Mouse (Mus musculus) midbrain, embryonic 15.5 days (tissue): ENCODE data around the gene Rpa1. TPM values are rescaled to one million over a fixed set of nuclear protein-coding genes. Genes with fewer than 3 reads are reported as not detected.
A peak's percentile ranks its signal among the peaks of the same experiment; 100 is the strongest.
"Not testable (repeated sequence)": the region's sequence is repeated elsewhere in the genome, so short reads cannot be mapped to it uniquely, and the experiment has no call there.

Experiments
- ATAC-seq: fragments of 200-750 bp; cut with Nextera tagmentation; replicated peaks from 2 replicates; pipeline ENCODE4 v1.8.0; 2017; ENCODE audit warnings: moderate TSS enrichment
- H3K27ac ChIP-seq: fragments of 300-500 bp; sonication (generic); 2 replicates; pipeline ENCODE4 v1.5.1; 2015; ENCODE audit warnings: mild to moderate bottlenecking, inconsistent platforms
- H3K27me3 ChIP-seq: fragments of 300-500 bp; sonication (generic); replicated peaks from 2 replicates; pipeline ENCODE4 v1.6.1; 2015; ENCODE audit warnings: inconsistent platforms
- H3K36me3 ChIP-seq: fragments of 300-500 bp; sonication (generic); replicated peaks from 2 replicates; pipeline ENCODE4 v1.6.1; 2015; ENCODE audit warnings: inconsistent platforms
- H3K4me1 ChIP-seq: fragments of 300-500 bp; sonication (generic); 2 replicates; pipeline ENCODE4 v1.6.1; 2015; ENCODE audit warnings: inconsistent platforms
- H3K4me2 ChIP-seq: fragments of 300-500 bp; sonication (generic); 2 replicates; pipeline ENCODE4 v1.6.1; 2015; ENCODE audit warnings: inconsistent platforms, mild to moderate bottlenecking, moderate library complexity
- H3K4me3 ChIP-seq: fragments of 300-500 bp; sonication (generic); 2 replicates; pipeline ENCODE4 v1.5.1; 2015; ENCODE audit warnings: mild to moderate bottlenecking, inconsistent platforms
- H3K9ac ChIP-seq: fragments of 300-500 bp; sonication (generic); 2 replicates; pipeline ENCODE4 v1.6.1; 2015; ENCODE audit warnings: mild to moderate bottlenecking, inconsistent platforms
- H3K9me3 ChIP-seq: fragments of 300-500 bp; sonication (generic); 2 replicates; pipeline ENCODE4 v1.6.1; 2016; ENCODE audit warnings: inconsistent platforms
- WGBS: fragments of 180-500 bp; shearing (Covaris S2); methylation state at CpG from one replicate; pipeline ENCODE4 v1.1.7; 2015; ENCODE audit warnings: mixed read lengths; 5-methylcytosine and 5-hydroxymethylcytosine counted together
- polyA plus RNA-seq: library from polyadenylated mRNA; unstranded; fragments of >200 nt; fragmentation: Nextera tagmentation; extraction: Ambion mirVana; gene quantifications from 2 replicates; pipeline ENCODE4 v1.2.1, GENCODE M21; 2015

Gene Rpa1
- polyA plus RNA-seq, 1 experiment from 2014 or later, result 49.6 TPM

DNA sequence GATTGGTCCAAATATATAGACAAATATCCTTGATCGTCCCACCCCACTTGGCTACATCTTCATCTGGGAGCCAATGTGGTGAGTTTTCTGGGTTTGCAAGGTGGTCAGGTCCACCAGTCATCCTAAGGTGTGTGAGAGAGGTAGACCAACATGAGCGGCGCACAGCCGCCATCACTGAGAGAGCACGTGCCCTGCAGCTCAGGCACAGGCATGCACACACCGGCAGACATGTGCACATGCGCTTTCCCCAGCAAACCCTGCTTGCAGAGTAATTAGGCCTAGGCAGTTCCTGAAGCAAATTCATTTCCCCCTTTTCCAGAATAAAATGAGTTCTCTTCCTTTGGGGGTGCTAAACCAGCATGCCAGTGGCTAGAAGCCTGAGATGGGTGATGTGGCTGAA is 55.8 kb downstream of the Rpa1 start:
- Histone ChIP-seq H3K4me3 (no peak overlapping the region), H3K27me3 (no peaks in the 10 kb centered on the region), H3K4me1 (peaks cover 53% of the 10 kb centered on the region), H3K9me3 (no peaks in the 10 kb centered on the region), H3K36me3 (no peaks in the 10 kb centered on the region), H3K27ac (peak overlapping the region; percentile 72), H3K4me2 (no peak overlapping the region), H3K9ac (0 out of 2 replicates have a peak overlapping the region, but pooled peaks have one; percentile 3)
- ATAC-seq, result peak; percentile 55; the same call in 1 of the 2 replicates
- 64% methylated on average over 7 of the region's 7 CpGs for WGBS

DNA sequence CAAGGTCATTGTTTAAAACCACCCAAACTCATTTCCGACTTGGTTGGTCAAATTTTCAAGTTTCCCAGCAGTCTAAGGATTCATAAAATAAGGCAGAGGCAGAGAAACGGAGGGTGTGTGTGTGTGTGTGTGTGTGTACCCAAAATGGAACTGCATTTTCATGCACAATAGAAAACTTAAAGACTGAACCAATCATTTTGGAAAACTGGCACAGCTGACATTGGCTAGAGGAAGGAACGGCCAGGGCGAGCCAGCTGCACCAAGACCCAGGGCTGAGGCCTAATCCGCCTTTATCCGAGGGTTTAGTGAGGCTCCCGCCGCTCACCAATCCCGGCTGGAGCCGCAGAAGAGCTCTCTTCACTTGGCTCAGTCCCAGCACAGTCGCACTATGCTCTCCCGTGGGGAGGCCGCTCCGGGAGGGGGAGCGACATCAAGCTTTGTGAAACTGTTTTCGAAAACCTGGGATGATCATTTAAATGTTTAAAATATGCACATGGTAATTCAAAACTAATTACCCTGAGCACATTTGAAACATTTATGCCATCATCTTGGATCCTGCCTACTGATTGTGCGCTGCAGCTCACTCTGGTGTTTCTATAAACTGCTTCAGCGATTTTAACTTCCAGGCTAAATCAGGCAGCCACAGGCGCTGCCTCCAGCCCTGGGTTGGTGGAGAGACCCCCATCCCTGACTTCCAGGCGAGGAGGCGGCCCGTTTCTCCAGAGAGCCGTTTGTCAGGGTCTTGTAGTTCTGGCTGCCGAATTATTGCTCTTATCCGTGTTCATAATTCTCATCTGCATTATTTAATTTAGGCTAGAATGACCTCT is 56.5 kb downstream of the Rpa1 start:
- no peaks in the 10 kb centered on the region for H3K27me3 ChIP-seq
- peak; percentile 69 for ATAC-seq
- H3K4me1 ChIP-seq, result peaks cover 53% of the 10 kb centered on the region
- H3K4me2 ChIP-seq, result peak overlapping the region; percentile 32
- H3K36me3 ChIP-seq, result no peaks in the 10 kb centered on the region
- H3K9ac ChIP-seq, result no peak overlapping the region; the same call in 1 of the 2 replicates
- 6% methylated on average over 25 of the region's 25 CpGs for WGBS
- H3K9me3 ChIP-seq, result no peaks in the 10 kb centered on the region
- H3K4me3 ChIP-seq, result no peak overlapping the region
- peak overlapping the region; percentile 72 for H3K27ac ChIP-seq

DNA sequence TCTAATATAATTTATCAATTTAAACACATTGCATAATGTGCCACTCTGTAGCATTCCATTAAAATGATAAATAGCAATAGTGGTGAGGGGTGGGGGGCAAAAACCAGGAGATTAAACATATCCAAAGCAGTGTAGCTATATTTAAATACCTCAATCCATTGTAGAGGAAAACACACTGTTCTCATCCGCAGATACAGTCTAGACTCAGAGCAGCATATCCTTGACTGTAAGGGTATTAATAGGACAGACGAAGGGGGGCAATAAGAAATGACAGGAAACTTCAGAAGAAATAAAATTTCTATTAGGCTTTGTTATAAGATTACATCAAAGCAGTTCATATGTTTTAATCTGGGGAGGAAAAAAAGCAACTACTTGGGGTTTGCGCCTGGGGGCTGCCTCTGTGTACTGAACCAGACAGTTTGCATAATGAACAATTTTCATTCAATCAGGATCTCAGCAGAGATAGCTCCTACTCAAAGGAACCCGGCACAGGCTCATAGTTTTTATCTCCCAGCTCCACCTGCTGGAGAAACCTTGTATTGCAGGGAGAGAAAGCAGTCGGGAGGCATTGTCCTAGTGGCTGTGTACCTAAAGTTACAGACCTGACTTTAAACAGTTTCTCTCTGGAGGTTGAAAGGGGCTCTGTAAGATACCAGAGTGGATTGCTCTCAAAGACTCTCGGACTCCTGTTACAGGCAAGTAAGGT is 57.4 kb downstream of the Rpa1 start:
- H3K27me3 ChIP-seq, result no peaks in the 10 kb centered on the region
- ATAC-seq, result peak; percentile 69
- peaks cover 53% of the 10 kb centered on the region for H3K4me1 ChIP-seq
- no peaks in the 10 kb centered on the region for H3K36me3 ChIP-seq
- H3K9ac ChIP-seq, result no peak overlapping the region
- WGBS, result 11% methylated on average over 6 of the region's 6 CpGs
- no peaks in the 10 kb centered on the region for H3K9me3 ChIP-seq
- peak overlapping the region; percentile 32 for H3K4me2 ChIP-seq
- no peak overlapping the region for H3K4me3 ChIP-seq
- peak overlapping the region; percentile 72 for H3K27ac ChIP-seq

DNA sequence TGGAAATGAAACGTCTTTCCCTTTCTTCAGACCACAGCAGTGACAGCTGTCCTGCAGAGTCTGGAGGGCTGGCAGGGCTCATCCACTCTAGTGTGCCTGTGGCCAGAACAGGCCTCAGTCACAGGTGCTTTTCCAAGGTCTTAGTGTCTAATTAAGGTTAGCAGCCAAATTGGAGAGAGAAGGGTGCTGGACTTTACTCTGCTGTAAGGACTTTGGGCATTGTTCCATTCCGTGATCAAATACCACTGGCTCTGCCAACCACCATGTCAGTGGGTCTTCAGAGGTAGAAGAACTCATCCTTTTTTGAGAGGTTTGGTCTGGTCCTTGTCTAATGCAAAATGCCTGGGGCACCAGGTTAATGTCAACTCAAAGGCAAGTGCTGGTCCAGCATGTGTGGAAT is 59.0 kb downstream of the Rpa1 start:
- ATAC-seq, result no peak
- Histone ChIP-seq H3K9ac (no peak overlapping the region), H3K4me1 (peaks cover 44% of the 10 kb centered on the region), H3K9me3 (no peaks in the 10 kb centered on the region), H3K36me3 (no peaks in the 10 kb centered on the region), H3K4me3 (no peak overlapping the region), H3K27me3 (no peaks in the 10 kb centered on the region), H3K4me2 (no peak overlapping the region), H3K27ac (no peak overlapping the region)
- WGBS, result 67% methylated on average over 2 of the region's 2 CpGs

DNA sequence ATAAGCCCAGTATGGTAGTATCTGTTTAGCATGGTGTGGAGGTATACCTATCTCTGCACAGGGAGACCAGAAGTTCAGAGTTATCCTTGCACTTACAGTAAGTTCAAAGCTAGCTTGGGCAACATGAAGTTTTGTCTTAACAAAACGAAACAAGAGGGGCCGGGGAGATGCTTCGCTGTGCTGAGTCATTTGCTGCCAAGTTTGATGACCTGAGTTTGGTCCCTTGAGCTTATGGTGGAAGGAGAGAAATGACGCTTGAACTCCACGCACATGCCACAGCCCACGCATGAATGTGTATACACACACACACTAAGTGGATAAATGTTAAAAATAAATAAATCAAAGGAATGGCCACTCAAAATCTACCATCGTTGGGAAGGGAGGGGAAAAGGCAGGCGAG is 59.6 kb downstream of the Rpa1 start:
- ATAC-seq, result no peak
- WGBS, result 95% methylated on average over 8 of the region's 8 CpGs
- Histone ChIP-seq H3K9ac (no peak overlapping the region), H3K36me3 (no peaks in the 10 kb centered on the region), H3K27ac (no peak overlapping the region), H3K27me3 (no peaks in the 10 kb centered on the region), H3K4me1 (peaks cover 38% of the 10 kb centered on the region), H3K4me2 (no peak overlapping the region), H3K9me3 (no peaks in the 10 kb centered on the region), H3K4me3 (no peak overlapping the region)

DNA sequence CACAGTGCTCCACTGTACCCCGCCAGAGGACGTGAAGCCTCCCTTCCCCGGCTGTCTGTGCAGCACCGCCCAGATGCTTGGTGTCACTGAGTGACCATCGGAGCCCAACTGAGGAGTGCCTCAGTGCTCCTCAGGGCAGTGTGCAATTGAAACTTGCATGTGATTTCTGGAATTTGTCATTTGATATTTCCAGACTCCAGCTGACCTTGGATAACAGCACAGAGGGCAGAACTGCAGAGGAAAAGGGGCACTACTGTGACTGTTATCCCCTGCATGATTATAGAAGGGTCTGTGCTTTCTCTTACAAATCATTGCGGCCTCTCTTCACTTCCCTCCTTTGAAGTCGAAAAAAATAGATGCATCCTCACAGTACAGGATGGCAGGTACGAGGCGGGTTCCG is 60.2 kb downstream of the Rpa1 start:
- Histone ChIP-seq H3K4me1 (peaks cover 35% of the 10 kb centered on the region), H3K9me3 (no peaks in the 10 kb centered on the region), H3K4me2 (no peak overlapping the region), H3K27ac (no peak overlapping the region), H3K36me3 (no peaks in the 10 kb centered on the region), H3K9ac (no peak overlapping the region), H3K27me3 (no peaks in the 10 kb centered on the region), H3K4me3 (no peak overlapping the region)
- ATAC-seq, result no peak
- 74% methylated on average over 10 of the region's 10 CpGs for WGBS

DNA sequence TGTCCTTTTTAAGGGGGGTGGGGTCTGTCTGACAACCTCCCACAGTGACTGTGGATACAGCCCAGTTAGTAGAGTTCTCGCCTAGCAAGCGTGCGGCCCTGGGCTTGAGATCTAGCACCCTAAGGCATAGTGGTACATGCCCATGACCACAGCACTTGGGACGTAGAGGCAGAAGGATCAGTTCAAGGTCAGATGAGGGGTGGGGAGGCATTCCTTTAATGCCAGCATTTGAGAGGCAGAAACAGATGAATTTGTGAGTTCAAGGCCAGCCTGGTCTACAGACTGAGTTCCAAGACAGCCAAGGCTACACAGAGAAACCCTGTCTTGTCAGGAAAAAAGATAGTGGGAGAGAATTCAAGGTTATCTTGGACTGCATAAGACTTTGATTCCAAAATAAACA is 61.3 kb downstream of the Rpa1 start:
- WGBS, result 87% methylated on average over 4 of the region's 4 CpGs

DNA sequence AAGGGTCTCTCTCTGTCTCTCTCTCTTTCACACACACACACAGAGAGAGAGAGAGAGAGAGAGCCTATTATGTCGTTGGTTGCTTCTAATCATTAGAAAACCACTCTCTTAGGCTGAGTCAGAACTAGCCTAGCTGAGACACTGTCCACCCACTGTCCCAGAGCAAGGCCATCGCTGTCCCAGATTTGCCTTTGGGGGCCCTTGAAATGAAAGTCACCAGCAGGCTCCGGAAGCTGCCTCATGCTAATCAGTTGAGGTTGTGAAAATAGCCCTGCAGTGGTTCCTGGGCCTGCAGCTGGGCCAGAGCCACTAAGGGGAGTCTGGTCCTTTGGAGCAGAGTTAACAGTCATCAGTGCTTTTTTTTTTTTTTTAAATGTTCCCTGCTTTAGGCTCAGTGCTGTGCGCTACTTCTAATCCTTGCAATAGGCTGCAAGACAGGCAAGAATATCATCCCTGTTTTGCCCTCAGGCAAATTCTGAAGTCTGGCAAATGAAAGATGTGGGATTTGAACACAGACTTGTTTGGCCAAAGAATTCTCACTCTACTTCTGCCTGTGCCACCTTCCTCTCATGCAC is 62.1 kb downstream of the Rpa1 start:
- H3K36me3 ChIP-seq, result no peaks in the 10 kb centered on the region
- no peaks in the 10 kb centered on the region for H3K27me3 ChIP-seq
- no peak overlapping the region for H3K9ac ChIP-seq
- peaks cover 35% of the 10 kb centered on the region for H3K4me1 ChIP-seq
- no peak overlapping the region for H3K4me2 ChIP-seq
- no peak overlapping the region for H3K4me3 ChIP-seq
- WGBS, result 51% methylated on average over 4 of the region's 4 CpGs
- no peak overlapping the region for H3K27ac ChIP-seq
- H3K9me3 ChIP-seq, result no peaks in the 10 kb centered on the region
- no peak for ATAC-seq

More for the DNA sequence above, 61.3 kb downstream of the Rpa1 start:
- no peaks in the 10 kb centered on the region for H3K9me3 ChIP-seq
- no peak overlapping the region for H3K4me3 ChIP-seq
- no peak overlapping the region for H3K27ac ChIP-seq
- no peak overlapping the region for H3K4me2 ChIP-seq
- ATAC-seq, result no peak
- H3K9ac ChIP-seq, result no peak overlapping the region
- no peaks in the 10 kb centered on the region for H3K27me3 ChIP-seq
- peaks cover 35% of the 10 kb centered on the region for H3K4me1 ChIP-seq
- H3K36me3 ChIP-seq, result no peaks in the 10 kb centered on the region

DNA sequence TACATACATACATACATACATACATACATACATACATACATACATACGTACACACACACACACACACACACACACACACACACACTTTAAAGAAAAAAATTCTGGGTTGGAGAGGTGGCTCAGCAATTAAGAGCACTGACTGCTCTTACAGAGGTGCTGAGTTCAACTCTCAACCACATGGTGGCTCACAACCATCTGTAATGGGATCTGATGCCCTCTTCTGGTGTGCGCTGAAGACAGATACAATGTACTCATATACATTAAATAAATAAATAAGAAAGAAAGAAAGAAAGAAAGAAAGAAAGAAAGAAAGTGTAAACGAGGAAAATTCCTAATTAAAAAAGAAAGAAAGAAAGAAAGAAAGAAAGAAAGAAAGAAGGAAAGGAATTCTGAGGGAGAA is 64.3 kb downstream of the Rpa1 start:
- H3K9ac ChIP-seq, H3K27ac ChIP-seq, ATAC-seq, H3K4me2 ChIP-seq, H3K4me3 ChIP-seq, H3K9me3 ChIP-seq, H3K27me3 ChIP-seq, H3K36me3 ChIP-seq: not testable (repeated sequence)
- WGBS, result 67% methylated on average over 3 of the region's 3 CpGs
- peaks cover 44% of the 10 kb centered on the region for H3K4me1 ChIP-seq

DNA sequence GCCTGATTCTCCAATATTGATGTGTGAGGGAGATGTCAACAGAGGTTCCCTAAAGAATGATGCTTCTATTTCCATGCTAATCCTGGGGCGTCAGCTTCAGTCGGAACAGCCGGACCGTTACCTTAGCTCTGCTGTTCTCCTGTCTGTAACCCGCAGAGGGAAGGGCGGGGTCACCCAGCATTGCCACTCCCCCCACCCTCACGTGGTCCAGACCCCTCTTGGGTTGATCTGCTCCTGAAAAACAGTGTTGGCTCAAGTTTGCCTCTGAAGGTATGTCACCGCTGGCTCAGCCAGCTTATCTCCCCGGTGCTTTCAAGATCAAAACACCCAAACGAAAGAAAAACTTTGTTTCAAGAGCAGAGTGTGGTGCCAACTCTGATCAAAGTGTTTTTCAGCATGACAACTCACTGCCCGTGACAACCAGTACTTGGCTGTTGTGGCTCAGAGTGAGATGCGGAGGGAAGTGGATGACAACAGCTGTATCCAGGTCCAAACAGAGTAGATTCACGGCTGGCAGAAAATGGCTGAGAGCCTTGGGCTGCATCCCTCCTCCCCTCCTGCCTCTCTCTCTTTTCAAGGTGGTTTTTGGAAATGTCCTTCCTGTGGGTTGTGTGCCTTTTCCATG is 65.5 kb downstream of the Rpa1 start:
- peak overlapping the region; percentile 43 for H3K4me2 ChIP-seq
- no peak for ATAC-seq
- H3K36me3 ChIP-seq, result no peaks in the 10 kb centered on the region
- peaks cover 52% of the 10 kb centered on the region for H3K4me1 ChIP-seq
- no peak overlapping the region for H3K9ac ChIP-seq
- no peak overlapping the region for H3K27ac ChIP-seq
- no peaks in the 10 kb centered on the region for H3K9me3 ChIP-seq
- no peaks in the 10 kb centered on the region for H3K27me3 ChIP-seq
- no peak overlapping the region for H3K4me3 ChIP-seq
- WGBS, result 14% methylated on average over 13 of the region's 13 CpGs

DNA sequence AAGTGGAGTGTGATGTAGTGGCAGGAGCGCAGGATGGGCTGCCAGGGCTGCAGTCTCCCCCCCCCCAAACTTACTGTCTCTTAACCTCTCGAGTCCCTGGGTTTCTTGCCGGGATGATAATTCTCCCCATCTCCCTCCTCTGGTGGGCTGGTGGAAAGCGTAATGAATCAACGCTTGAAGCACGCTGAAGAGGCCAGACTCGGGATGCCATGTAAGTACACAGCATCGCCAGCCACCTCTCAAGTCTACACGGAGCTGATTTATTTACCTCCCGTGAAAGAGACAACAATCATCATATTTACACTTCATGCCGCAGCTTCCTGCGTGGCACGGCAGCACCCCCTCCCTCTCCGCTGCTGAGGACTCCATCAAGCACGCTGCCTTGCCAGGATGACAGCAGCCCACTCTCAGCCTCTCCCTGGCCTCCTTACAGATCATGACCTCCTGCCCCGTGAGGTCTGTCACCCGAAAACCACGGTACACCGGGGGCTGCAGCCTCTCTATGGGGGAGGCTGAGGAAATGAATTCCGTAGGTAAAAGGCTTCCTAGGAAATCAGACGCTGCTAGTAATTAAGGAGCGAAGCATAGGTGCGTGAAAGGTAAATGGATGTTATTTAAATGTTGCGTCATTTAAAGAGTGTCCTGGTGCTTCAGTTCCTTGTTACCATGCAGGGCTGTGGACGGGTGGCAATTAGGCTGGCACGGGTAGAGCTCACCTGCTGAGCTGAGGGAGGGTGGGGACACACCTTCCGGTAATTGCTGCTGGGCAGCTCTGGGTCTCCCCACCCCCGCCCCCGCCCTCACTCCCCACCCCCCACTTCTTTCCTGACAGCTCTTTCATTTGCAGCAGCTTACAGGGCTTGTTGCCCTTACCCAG is 66.5 kb downstream of the Rpa1 start:
- H3K4me2 ChIP-seq, result peak overlapping the region; percentile 43
- no peaks in the 10 kb centered on the region for H3K36me3 ChIP-seq
- no peak overlapping the region for H3K4me3 ChIP-seq
- H3K27ac ChIP-seq, result peak overlapping the region; percentile 35
- H3K4me1 ChIP-seq, result peaks cover 52% of the 10 kb centered on the region
- ATAC-seq, result peak; percentile 59; the same call in 1 of the 2 replicates
- no peaks in the 10 kb centered on the region for H3K9me3 ChIP-seq
- H3K27me3 ChIP-seq, result no peaks in the 10 kb centered on the region
- peak overlapping the region; percentile 18; the same call in 1 of the 2 replicates for H3K9ac ChIP-seq
- 5% methylated on average over 29 of the region's 29 CpGs for WGBS
